Mouse (Mus musculus) liver (tissue): ENCODE data around the gene Cacna1a.
"Not testable (repeated sequence)": the region's sequence is repeated elsewhere in the genome, so short reads cannot be mapped to it uniquely, and the experiment has no call there.

ENCODE experiments used
- DNase-seq: peaks from one replicate; pipeline ENCODE4 v3.0.0-alpha.2; 2020; ENCODE audit warnings: mixed read lengths

Cacna1a gene

GRCm38 (mm10) chr8:84594099-84594780 is 206.0 kb downstream of the Cacna1a start:
- peak; percentile 86 for DNase-seq

GRCm38 (mm10) chr8:84595648-84596047 is 207.4 kb downstream of the Cacna1a start:
- peak; percentile 66 for DNase-seq

DNA sequence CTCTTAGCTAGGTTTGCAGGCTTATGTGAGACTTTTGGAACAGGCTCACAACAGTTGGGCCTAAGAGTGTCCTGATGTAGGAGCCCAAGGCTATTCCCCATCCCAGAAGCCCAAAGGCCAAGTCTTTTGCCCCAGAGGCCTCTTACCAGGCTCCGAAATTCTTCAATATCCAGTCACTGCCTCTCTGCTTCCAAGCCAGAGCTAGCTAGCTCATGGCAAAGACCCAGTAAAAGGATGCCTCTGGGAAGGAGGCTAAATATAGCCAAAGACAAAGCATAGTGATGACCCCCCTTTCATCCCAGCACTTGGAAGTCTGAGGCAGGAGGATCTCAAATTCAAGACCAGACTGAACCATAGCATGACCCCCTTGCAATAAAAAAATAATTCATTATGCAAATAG is 211.2 kb downstream of the Cacna1a start:
- DNase-seq = no peak

DNA sequence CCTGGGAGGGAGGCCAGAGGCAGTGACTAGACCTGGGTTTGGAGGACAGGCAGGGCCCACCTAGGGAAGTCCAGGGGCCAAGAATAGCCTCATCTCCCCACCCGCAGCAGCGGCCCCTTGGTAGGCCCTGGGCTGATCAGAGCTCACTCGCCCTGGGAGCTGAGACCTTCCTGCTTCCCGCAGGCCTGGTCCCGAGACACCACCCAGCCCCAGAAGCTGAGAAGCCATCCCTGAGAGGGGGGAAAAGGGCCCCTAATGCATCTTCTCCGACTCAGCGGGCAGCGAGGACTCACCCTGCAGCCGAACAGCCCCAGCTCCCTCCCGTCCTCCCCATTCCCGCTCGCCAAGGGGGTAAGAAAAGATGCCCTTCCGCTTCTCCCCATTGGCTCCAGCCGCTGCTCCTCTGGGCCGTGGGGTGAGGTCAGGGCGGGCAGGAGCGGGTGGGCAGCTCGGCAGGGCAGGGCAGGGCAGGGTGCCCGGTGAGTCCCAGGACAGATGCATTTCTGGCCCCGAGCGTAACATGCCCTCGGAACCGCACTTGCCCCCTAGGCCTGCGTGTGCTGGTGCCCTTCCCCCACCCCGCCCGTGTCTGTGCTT is 212.2 kb downstream of the Cacna1a start:
- DNase-seq = no peak

DNA sequence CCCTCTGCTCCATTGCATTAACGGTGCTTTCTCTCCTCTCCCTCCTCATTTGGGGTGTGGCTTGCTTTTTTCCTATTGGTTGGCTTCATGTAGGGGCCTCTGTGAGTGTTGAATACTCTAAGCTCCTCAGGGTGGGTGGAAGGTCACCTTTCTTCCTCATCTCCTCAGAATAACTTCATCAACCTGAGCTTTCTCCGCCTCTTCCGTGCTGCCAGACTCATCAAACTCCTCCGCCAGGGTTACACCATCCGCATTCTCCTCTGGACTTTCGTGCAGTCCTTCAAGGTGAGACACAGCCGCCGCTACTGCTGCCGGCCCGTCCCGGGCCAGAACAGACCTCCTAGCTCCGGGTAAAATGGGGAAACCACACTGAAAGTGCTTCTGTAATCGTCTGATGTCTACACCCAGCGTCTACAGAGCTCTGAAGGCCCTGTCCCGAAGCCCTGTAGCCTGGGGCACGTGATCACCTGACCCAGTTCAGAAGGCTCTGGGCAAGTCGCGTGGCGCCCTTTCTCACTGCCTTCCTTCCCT is 213.0 kb downstream of the Cacna1a start:
- no peak for DNase-seq

GRCm38 (mm10) chr8:84614512-84615223 is 226.4 kb downstream of the Cacna1a start:
- no peak for DNase-seq

DNA sequence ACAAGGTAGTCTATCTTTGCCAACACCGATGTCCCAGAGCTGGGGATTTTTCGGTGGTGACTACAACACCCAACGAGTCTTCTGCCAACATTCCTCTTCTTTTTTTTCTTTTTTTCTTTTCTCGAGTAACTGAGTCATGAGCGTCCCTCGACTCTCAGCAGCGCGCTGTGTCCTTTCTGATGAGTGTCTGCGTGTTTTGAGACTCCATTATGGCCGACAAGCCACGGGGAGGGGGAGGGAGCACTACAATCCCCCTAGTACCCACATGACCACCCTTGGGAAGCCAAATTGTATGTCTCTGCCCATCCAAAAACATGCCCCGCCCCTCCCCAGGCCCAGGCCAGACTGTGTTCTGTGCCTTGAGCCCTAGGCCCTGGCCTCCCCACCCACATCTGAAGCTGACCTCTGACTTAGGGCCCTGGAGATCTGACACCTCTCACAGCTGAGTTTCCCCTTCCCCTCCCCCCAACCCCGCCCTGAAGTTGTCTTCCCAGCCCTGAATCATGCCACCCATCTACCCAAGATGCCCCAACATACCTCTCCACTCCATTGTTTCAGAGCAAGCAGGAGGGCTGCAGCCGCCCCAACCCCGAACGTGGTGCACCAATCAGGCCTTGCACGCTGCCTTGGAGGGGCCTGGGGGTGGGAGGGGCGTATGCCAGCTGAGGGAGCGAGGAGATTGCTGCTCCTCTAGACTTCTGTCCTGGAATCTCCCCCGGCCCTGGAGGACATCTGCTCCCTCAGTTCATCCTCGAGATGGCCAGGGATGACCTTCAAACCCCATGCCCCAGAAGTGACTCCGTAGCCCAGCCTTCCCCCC is 227.6 kb downstream of the Cacna1a start:
- DNase-seq = no peak

- DNase-seq = no peak
Measured at GRCm38 (mm10) chr8:84617005-84617404, 228.8 kb downstream of the Cacna1a start.

DNA sequence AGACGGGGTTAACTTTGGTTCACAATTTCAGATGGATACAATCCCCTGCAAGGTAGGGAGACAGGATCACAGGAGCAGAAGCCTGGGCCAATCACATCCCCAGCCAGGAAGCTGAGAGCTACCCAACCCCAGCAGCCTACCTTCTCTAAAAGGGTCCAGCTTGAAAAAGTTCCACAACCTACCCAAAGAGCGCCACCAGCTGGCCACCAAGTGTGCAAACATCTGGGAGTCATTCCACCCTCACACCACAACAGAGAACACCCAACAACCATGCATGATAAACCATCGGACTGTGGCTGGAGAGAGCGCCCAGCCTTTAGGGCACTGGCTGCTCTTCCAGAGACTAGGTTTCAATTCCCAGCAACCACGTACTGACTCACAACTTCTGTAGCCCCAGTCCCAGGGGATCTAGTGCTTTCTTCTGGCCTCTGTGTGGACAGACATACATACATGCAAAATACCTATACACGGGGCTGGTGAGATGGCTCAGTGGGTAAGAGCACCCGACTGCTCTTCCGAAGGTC is 232.9 kb downstream of the Cacna1a start:
- DNase-seq = no peak

DNA sequence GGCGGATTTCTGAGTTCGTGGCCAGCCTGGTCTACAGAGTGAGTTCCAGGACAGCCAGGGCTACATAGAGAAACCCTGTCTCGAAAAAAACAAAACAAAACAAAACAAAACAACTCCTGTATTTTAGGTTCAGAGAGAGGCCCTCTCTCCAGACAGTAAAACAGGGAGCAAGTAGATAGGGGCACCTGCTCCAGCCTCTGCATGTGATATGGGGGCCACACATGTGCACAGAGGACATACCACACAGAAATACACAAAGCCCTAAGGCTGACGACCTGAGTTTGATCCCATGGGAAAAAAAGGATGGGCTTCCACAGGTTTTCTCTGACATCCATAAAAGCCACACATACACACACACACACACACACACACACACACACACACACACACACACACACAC is 235.2 kb downstream of the Cacna1a start:
- not testable (repeated sequence) for DNase-seq

DNA sequence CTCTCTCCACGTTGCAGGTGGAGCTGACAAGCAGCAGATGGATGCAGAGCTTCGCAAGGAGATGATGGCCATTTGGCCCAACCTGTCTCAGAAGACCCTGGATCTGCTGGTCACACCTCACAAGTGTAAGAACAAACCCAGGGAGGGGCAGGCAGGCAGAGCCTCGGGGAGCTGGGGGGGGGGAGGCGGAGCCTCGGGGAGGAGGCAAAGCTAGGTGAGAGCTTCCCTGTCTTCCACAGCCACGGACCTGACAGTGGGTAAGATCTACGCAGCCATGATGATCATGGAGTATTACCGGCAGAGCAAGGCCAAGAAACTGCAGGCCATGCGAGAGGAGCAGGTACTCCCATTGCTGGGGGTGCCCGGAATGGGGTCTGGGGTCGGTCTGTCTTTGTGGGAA is 241.3 kb downstream of the Cacna1a start:
- DNase-seq = no peak

- no peak for DNase-seq
Measured at GRCm38 (mm10) chr8:84630145-84630544, 241.9 kb downstream of the Cacna1a start.

- DNase-seq = no peak
Measured at GRCm38 (mm10) chr8:84631813-84632212, 243.6 kb downstream of the Cacna1a start.

- DNase-seq = no peak
Measured at GRCm38 (mm10) chr8:84633841-84634584, 245.8 kb downstream of the Cacna1a start.

GRCm38 (mm10) chr8:84634849-84635304 is 246.6 kb downstream of the Cacna1a start:
- DNase-seq = no peak

DNA sequence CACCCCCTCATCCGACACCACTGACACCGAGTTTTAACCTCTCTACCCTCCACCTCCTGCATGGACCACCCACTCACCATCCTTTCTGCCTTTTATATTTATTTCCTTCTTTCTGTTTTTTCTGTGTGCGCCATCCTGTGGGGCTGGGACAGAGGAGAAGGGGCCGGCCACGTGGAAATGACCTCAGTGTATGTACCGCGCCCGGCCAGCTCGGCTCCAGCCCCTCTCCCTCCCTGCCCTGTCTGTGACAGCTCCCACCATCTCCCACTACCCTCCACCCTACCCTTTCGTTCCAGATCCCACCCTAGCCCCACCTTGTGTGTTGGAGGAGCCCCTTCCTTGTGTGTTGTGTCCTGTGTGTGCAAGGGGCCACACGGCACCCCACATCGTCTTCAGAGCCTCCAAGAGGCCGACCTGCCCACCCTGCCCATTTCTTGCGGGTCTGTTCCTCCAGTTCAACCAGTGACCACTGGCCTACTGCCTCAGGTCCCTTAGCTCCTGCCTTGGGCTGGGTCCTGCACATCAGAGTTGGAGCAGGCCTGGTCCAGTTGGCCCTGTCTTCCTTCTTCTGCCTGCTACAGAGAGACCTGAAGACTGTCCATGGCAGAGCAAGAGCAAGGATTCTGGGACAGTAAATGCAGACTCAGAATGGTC is 247.3 kb downstream of the Cacna1a start:
- DNase-seq = no peak

GRCm38 (mm10) chr8:84636051-84636691 is 247.9 kb downstream of the Cacna1a start:
- DNase-seq = no peak

- no peak for DNase-seq
Measured at GRCm38 (mm10) chr8:84637946-84638554, 249.8 kb downstream of the Cacna1a start.

DNA sequence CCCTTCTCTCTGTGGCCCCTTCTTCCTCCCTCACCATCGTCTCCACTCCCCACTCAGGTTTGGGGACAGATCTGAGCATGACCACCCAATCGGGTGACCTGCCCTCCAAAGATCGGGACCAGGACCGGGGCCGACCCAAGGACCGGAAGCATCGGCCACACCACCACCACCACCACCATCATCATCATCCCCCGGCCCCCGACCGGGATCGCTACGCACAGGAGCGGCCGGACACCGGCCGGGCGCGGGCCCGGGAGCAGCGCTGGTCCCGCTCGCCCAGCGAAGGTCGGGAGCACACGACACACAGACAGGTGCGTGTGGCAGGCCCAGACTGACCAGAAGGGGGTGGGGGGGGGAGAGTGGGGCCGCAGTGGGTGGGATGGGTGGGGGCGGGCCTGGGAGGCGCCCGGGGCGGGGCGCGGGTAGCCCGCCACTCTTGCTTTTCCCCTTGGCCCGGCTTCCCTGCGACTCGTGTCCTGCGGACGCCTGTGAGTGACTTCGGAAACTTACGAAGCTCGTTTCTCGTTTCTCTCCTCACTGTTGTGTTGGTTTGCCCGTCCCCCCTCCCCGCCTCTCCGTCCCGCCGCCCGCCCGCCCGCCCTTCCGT is 250.4 kb downstream of the Cacna1a start:
- peak; percentile 57 for DNase-seq
